Mouse (Mus musculus): ENCODE results near the gene Prdm16. TPM values are rescaled to one million over a fixed set of nuclear protein-coding genes. Genes with fewer than 3 reads are reported as not detected.

The Prdm16 gene
- polyA plus RNA-seq, 1 experiment from 2014 or later = 2.2 TPM

DNA sequence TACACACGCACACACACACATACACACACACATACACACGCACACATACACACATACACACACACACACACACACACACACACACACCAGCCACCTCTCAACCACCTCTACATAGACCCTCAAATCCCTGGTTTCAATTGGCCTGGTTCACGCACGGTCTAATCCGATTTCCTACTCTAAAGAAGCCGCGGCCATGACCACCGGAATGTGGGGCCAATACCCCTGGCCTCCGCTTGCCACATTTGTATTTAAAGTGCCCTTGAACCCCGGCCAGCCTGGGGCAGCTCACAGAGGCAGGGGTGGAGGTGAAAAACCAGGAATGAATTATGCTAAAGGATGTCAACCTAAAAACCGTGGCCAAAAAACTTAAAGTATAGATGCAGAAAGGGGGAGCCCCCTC, 45.8 kb downstream of the Prdm16 start:
- Histone ChIP-seq H3K27ac (ENCODE audit: low read depth) (no peak overlapping the region), H3K4me1 (ENCODE audit: insufficient read depth) (peaks cover 12% of the 10 kb centered on the region), H3K4me2 (ENCODE audit: low read depth, low read length) (no peak overlapping the region), H3K36me3 (replicated peaks; ENCODE audit: insufficient read depth, low read length) (no peaks in the 10 kb centered on the region), H3K9ac (replicated peaks) (no peak overlapping the region), H3K27me3 (ENCODE audit: insufficient read depth, low read length) (no peaks in the 10 kb centered on the region), H3K9me3 (ENCODE audit: low read length) (no peaks in the 10 kb centered on the region), H3K4me3 (ENCODE audit: low read depth, low read length) (no peak overlapping the region)
- no peak for DNase-seq
- WGBS (ENCODE audit: insufficient replicate concordance) = 64% methylated on average over 10 of the region's 11 CpGs
- ATAC-seq = no peak
- TF ChIP-seq EP300 (IDR thresholded peaks at IDR 0.05; ENCODE audit: low read depth) (no peak), CTCF (IDR thresholded peaks at IDR 0.05; ENCODE audit: low read depth) (no peak)

DNA sequence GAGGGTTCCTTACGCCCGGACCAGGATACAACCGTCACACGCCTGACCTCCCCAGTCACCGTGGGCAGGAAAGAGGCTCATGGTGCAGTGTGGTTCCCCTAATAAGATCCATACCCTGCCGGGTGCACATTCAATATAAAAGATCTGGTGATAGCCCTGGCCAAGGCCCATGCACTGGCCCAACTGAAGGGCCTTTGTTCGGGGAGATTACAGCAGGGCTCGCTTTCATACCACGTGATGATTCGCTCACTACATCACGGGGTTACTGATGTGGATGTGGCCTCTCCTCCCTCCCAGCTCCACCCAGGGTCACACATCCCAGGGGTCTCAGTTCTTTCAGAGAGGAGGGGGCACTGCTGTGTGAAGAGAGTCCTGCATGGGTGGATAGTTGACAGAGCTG, 50.3 kb downstream of the Prdm16 start:
- WGBS (ENCODE audit: insufficient replicate concordance) = 81% methylated on average over 11 of the region's 11 CpGs

DNA sequence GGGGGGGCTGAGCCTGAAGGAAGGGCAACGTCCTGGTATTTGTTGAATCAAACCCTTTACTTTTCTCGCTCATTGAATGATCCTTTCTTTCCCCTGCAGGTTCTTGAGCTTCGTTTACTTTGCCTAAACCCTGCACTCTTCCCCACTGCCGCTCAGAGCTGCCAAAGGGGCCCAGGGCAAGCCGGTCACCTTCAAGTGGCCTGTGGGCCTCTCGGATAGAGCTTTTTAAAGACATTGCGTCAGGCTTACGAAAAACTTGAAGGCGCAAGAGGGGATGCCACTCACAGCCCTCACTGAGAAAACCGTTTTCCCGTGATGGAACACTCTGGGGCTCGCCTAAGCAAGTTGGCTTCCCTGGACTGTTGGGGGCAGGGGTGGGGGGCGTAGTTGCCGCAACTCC, 50.9 kb downstream of the Prdm16 start:
- no peaks in the 10 kb centered on the region for H3K36me3 ChIP-seq (replicated peaks; ENCODE audit: insufficient read depth, low read length)
- H3K4me1 ChIP-seq (ENCODE audit: insufficient read depth) = no peaks in the 10 kb centered on the region
- H3K9me3 ChIP-seq (ENCODE audit: low read length) = no peaks in the 10 kb centered on the region
- no peaks in the 10 kb centered on the region for H3K27me3 ChIP-seq (ENCODE audit: insufficient read depth, low read length)
- ATAC-seq = no peak
- H3K4me2 ChIP-seq (ENCODE audit: low read depth, low read length) = no peak overlapping the region
- DNase-seq = no peak
- no peak overlapping the region for H3K27ac ChIP-seq (ENCODE audit: low read depth)
- H3K4me3 ChIP-seq (ENCODE audit: low read depth, low read length) = no peak overlapping the region
- H3K9ac ChIP-seq (replicated peaks) = no peak overlapping the region
- TF ChIP-seq EP300 (IDR thresholded peaks at IDR 0.05; ENCODE audit: low read depth) (no peak), CTCF (IDR thresholded peaks at IDR 0.05; ENCODE audit: low read depth) (no peak)
- 68% methylated on average over 14 of the region's 14 CpGs for WGBS (ENCODE audit: insufficient replicate concordance)

More for the DNA sequence above, 50.3 kb downstream of the Prdm16 start:
- no peaks in the 10 kb centered on the region for H3K27me3 ChIP-seq (ENCODE audit: insufficient read depth, low read length)
- no peaks in the 10 kb centered on the region for H3K4me1 ChIP-seq (ENCODE audit: insufficient read depth)
- H3K9me3 ChIP-seq (ENCODE audit: low read length) = no peaks in the 10 kb centered on the region
- H3K4me2 ChIP-seq (ENCODE audit: low read depth, low read length) = no peak overlapping the region
- H3K36me3 ChIP-seq (replicated peaks; ENCODE audit: insufficient read depth, low read length) = no peaks in the 10 kb centered on the region
- H3K4me3 ChIP-seq (ENCODE audit: low read depth, low read length) = no peak overlapping the region
- TF ChIP-seq EP300 (IDR thresholded peaks at IDR 0.05; ENCODE audit: low read depth) (no peak), CTCF (IDR thresholded peaks at IDR 0.05; ENCODE audit: low read depth) (no peak)
- no peak overlapping the region for H3K9ac ChIP-seq (replicated peaks)
- no peak for DNase-seq
- no peak for ATAC-seq
- H3K27ac ChIP-seq (ENCODE audit: low read depth) = no peak overlapping the region

DNA sequence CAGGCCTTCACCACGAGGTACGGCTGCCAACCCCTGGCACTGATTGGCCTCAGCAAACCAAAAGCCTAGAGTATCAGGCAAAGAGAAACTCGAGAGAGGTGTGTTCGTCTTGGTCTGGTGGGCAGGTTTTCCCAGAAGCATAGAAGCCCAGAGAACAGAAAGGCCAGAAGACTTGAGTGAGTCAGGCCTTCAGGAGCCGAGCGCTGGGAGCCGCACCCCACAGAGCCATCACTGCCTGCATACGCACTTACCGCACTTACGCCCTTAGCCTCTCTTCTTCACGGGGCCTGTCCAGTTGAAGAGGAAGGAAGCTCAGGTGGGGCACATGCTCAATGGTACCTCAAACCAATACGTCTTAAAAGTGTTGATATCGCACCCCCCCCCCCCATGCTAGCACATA, 53.0 kb downstream of the Prdm16 start:
- Histone ChIP-seq H3K4me3 (ENCODE audit: low read depth, low read length) (no peak overlapping the region), H3K9ac (replicated peaks) (no peak overlapping the region), H3K27ac (ENCODE audit: low read depth) (no peak overlapping the region), H3K4me2 (ENCODE audit: low read depth, low read length) (no peak overlapping the region), H3K36me3 (replicated peaks; ENCODE audit: insufficient read depth, low read length) (no peaks in the 10 kb centered on the region), H3K4me1 (ENCODE audit: insufficient read depth) (no peaks in the 10 kb centered on the region), H3K27me3 (ENCODE audit: insufficient read depth, low read length) (no peaks in the 10 kb centered on the region), H3K9me3 (ENCODE audit: low read length) (no peaks in the 10 kb centered on the region)
- ATAC-seq (no peak), DNase-seq (no peak)
- 91% methylated on average over 13 of the region's 13 CpGs for WGBS (ENCODE audit: insufficient replicate concordance)
- TF ChIP-seq CTCF (IDR thresholded peaks at IDR 0.05; ENCODE audit: low read depth) = no peak
- TF ChIP-seq EP300 (IDR thresholded peaks at IDR 0.05; ENCODE audit: low read depth) = no peak

DNA sequence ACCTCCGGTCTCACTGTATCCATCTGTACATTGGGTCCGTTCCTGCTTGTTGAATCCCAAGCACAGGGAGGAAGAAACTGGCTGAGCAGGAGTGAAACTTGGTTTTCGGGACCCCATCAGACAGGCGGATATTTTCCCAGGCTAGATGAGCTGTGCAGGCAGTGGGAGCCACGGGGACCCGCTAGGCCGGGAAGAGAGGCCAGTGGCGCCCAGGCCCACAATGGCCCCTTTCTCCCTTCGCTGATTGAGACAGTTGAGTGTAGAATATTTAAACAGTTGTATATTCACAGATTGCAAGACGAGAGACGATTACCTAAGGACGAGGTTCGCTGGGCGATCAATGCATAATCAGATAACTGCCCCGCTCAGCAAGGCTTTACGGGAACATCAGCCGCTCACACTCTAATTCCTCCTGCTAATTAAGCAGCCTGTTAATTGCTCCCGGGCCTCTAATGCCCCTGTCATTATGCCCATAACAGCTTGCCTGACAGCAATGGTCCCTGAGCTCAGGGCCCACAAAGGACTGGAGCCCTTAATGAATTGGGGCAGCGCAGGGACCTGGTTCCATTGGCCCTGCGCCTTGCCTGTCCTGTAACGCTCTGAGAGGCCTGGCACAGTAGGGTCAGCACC, 54.0 kb downstream of the Prdm16 start:
- no peak overlapping the region for H3K9ac ChIP-seq (replicated peaks)
- H3K4me3 ChIP-seq (ENCODE audit: low read depth, low read length) = no peak overlapping the region
- WGBS (ENCODE audit: insufficient replicate concordance) = 82% methylated on average over 21 of the region's 21 CpGs
- DNase-seq = no peak
- no peak overlapping the region for H3K4me2 ChIP-seq (ENCODE audit: low read depth, low read length)
- TF ChIP-seq CTCF (IDR thresholded peaks at IDR 0.05; ENCODE audit: low read depth) (no peak), EP300 (IDR thresholded peaks at IDR 0.05; ENCODE audit: low read depth) (no peak)
- no peaks in the 10 kb centered on the region for H3K4me1 ChIP-seq (ENCODE audit: insufficient read depth)
- no peak overlapping the region for H3K27ac ChIP-seq (ENCODE audit: low read depth)
- no peaks in the 10 kb centered on the region for H3K9me3 ChIP-seq (ENCODE audit: low read length)
- ATAC-seq = no peak
- no peaks in the 10 kb centered on the region for H3K36me3 ChIP-seq (replicated peaks; ENCODE audit: insufficient read depth, low read length)
- H3K27me3 ChIP-seq (ENCODE audit: insufficient read depth, low read length) = no peaks in the 10 kb centered on the region

DNA sequence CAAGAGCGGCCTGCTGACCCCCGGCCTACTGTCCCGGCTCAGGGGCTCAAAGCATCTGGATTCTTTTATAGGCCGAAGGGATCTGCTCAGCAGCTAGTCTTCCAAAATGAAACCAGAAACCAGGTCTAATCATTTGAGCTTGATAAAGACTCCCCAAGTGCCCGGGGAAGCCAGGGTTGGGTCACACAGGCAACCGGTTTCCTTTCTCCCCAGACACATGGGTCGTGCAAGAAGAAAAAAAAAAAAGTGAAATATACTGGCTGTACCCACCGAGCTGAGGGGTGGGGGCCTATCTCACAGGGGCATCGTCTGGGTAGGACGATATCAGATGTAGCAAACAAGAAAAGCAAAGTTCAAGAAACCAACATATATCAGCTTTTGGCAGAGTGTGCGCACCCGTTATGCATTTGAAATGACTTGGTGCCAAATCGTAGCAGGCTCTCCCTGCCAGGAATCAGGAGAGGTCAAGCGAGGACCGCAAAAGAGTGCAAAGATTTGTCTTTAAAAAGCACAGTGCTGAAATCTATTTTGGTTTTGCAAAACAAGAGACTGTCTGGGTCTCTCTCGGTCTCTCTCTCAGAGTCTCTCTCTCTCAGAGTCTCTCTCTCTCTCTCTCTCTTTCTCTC, 55.3 kb downstream of the Prdm16 start:
- no peak overlapping the region for H3K4me2 ChIP-seq (ENCODE audit: low read depth, low read length)
- ATAC-seq = no peak
- no peaks in the 10 kb centered on the region for H3K4me1 ChIP-seq (ENCODE audit: insufficient read depth)
- TF ChIP-seq CTCF (IDR thresholded peaks at IDR 0.05; ENCODE audit: low read depth) = no peak
- TF ChIP-seq EP300 (IDR thresholded peaks at IDR 0.05; ENCODE audit: low read depth) = no peak
- whole genome bisulfite sequencing (ENCODE audit: insufficient replicate concordance) = 67% methylated on average over 16 of the region's 16 CpGs
- H3K4me3 ChIP-seq (ENCODE audit: low read depth, low read length) = no peak overlapping the region
- no peaks in the 10 kb centered on the region for H3K27me3 ChIP-seq (ENCODE audit: insufficient read depth, low read length)
- no peak for DNase-seq
- H3K9me3 ChIP-seq (ENCODE audit: low read length) = no peaks in the 10 kb centered on the region
- H3K9ac ChIP-seq (replicated peaks) = no peak overlapping the region
- no peak overlapping the region for H3K27ac ChIP-seq (ENCODE audit: low read depth)
- no peaks in the 10 kb centered on the region for H3K36me3 ChIP-seq (replicated peaks; ENCODE audit: insufficient read depth, low read length)

Measured in liver, postnatal 0 days (tissue).